Mouse (Mus musculus): ENCODE measurements at regions not wholly inside any gene's neighbourhood (a gene's known extent, or its start where the extent isn't known, plus 50 kb on each side); places are given as distances from the start of the nearest gene placed in this dataset.

- in situ Hi-C loops (cut with MboI, MseI): no loop called here
Observed at GRCm38 (mm10) chr4:31609559-31609958, 354.3 kb upstream of the Map3k7 start.

GRCm38 (mm10) chr4:31612147-31612824, 351.6 kb upstream of the Map3k7 start:
- in situ Hi-C loops (cut with MboI, MseI): no loop called here

DNA sequence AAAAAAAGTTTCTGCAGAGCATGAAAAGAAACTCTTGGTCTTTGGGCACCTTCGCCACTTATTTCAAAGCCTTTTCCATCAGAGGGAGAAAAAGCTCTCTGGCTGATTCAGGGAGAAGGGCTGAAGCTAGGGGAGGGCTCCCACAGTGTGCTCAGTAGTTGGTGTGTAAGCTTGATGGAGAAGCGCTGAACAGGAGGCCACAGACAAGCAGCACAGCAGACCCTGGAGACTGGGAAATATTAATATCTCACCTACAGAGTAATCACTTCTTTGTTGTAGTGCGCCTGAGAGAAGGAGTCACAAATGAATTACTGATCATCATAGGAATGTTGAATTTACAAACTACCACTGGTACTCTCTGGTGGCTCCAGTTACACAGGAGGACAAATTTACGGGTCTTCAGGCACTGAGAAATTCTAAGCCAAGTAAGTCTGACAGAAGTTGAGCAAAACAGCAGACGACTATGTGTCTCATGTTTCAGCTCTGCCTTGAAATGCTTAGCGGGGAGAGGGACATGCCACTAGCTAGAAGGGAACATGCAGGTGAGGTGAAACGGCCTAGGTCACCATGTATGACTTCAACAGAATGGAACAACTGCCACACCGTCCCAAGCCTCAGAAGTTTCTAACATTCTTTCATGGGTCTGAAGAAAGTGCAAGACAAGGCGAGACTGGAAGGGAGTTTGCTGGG, 350.9 kb upstream of the Map3k7 start:
- in situ Hi-C loops (cut with MboI, MseI): no loop called here

DNA sequence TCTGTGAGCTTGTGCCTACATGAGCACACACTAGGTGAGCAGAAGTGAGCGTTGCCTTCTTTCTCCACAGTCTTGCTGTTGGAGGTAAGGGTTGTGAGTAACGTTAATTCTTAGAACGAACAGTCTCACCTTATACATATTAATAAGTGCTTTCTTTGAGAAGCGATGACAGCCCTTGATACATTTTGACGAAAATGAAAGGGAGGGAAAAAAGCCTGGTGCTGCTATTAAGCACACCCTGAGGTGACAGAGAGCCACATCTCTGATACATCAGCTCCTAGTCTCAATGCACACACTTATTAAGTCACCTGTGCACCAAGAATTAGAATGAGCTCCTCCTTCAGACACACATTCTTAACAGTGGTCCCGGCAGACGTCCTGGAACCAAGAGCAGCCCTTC, 346.3 kb upstream of the Map3k7 start:
- in situ Hi-C loops (cut with MboI, MseI): no loop called here

DNA sequence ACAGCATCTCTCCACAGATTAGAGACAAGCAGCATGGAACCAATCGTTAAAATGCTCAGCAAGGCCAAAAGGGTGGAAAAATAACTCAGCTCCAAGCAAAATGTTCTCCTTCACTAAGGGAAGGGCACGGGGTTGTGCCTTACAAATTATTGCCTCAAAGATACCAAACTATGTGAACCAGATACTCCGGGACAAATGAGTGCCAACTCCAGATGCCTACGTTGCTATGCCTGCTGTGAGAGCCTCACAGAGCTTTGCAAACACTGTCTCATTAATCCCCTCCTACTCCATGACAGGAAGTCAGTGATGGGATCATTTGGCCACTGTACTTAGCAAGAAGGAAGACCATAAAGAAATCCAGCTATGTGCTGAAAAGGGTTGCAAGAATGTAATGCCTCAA, 345.9 kb upstream of the Map3k7 start:
- in situ Hi-C loops (cut with MboI, MseI): no loop called here

DNA sequence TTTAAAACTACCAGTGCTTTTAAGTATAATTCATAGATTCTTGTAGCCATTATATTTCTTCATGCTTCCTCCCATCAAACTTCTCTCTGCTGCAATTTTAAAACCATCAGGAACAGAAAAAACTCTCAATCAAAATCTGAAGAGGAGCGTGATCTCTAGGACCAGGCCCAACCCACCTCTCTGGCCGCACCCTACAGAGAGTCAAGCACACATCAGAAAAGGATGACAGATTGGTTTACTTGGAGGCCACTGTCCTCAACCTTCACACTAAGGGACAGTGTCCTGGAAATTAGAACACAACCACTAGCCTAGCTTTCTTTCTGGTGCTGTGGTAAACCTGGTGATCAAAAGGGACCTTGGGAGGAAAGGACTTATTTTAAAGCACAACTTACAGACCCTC, 342.7 kb upstream of the Map3k7 start:
- in situ Hi-C loops (cut with MboI, MseI): no loop called here

GRCm38 (mm10) chr4:31627053-31627452, 336.8 kb upstream of the Map3k7 start:
- in situ Hi-C loops (cut with MboI, MseI): no loop called here

DNA sequence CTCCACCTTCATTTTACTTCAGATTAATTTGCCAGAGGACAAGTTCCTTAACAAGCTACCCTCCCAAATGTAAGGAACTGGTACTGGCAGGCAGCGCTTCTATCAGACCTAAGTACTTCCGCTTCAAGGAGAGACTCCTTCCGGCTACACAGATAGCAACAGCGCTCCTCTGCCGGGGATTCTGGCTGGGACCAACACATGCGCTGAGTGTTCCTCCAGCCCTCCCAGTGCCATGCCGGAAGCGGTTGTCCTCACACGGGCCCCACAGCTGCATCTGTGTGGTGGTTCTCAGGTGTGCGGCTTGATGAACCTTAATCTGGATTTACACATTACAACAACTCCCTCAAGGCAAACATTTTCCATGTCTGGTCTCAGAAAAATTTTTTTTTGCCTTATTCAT, 336.1 kb upstream of the Map3k7 start:
- in situ Hi-C loops (cut with MboI, MseI): no loop called here

GRCm38 (mm10) chr4:31638564-31638963, 325.3 kb upstream of the Map3k7 start:
- in situ Hi-C loops (cut with MboI, MseI): no loop called here

DNA sequence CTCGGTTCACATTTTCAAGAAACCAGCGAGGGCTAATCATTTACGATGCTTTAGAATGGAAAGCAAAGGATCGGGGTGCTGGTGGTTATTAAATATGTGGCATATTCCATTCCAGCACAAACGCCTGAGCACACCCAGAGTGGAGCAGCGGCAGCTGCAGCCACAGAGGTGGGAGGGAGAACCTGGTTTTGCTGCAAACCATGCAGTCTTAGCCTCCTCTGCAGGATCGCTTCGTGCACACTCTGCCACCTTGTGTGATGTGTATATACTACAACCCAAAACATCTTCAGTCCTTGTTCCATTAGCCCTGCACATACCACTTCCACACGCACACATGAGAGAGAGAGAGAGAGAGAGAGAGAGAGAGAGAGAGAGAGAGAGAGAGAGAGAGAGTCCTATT, 321.7 kb upstream of the Map3k7 start:
- in situ Hi-C loops (cut with MboI, MseI): no loop called here

DNA sequence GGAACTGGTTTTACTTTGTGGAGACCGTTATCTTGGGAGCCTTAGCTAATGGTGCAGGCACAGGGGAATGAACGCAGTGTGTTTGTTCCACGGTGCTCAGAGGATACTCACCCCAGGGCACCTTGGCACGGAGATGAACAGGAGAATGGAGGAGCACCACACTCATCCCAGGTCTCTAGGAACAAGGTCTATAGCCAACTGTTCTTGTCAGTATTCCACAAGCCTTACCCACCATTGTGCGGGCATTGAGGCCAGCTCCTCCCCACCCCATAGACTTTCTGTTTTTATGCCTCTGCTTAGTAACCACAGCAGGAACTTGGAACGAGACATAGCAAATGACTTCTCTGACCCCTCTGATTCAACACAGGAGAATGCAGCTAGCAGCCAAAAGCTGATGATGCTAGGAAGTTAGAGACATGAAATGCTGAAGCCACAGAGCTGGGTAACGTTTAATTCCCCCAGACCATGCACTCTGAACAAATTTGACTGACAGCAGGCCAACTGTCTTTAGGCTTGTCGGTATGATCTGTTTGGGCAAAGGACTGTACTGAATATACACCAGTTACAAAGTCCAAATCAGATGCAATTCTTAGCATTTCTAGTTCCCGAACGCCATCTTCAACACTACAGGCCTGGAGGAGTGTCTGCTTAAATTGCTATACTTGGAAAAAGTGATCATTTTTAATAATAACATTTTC, 321.2 kb upstream of the Map3k7 start:
- in situ Hi-C loops (cut with MboI, MseI): no loop called here

DNA sequence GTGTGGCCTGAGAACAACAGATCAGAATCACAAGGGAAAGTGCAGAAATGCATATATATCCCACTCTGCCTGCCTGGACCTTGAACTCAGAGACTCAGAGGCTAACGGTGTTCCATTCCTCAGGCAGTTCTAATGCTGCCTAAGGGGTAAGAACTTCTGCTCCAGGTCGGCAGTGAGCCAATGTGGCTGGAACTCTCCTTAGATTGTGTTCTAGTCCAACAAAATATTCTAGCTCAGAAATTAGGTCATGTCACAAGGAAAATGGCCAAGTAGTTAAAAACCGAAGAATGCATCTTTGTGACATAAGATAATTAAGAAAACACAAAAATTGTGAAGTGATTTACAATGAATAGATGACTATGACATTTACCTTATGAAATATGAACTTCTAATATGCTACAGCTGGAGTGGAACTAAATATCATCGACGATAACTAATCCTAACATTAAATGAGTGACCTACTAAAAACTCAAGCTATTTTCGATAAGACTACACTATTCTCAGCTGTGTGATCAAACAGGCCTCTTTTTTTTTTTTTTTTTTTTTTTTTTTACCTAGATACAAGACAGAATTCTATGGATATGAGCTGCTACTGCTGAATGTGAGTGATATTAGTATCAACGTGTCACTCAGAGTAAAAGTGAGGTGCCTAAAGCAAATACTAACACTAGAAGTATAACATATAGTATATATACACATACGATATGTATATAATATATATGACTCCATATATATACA, 315.1 kb upstream of the Map3k7 start:
- in situ Hi-C loops (cut with MboI, MseI): no loop called here

GRCm38 (mm10) chr4:31655364-31656106, 308.4 kb upstream of the Map3k7 start:
- in situ Hi-C loops (cut with MboI, MseI): no loop called here

- in situ Hi-C loops (cut with MboI, MseI): no loop called here
Observed at GRCm38 (mm10) chr4:31656111-31656510, 307.8 kb upstream of the Map3k7 start.

DNA sequence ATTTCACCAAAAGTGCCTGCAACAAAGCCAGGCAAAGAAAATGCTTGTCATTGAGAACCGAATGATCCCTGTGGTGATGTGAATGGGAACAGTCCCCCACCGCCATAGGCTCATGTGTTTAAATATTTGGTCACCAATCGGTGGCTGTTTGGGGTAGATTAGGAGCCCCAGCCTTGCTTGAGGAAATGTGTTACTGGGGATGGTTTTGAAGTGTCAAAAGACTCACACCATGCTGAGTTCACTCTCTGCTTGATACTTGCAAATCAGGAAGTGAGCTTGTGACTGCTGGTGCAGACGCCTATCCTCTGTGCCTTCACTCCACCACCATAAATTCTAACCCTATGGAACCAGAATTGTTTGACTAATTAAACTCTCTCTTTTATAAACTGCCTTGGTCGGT, 305.1 kb upstream of the Map3k7 start:
- in situ Hi-C loops (cut with MboI, MseI): no loop called here

- in situ Hi-C loops (cut with MboI, MseI): no loop called here
Observed at GRCm38 (mm10) chr4:31660896-31661295, 303.0 kb upstream of the Map3k7 start.

GRCm38 (mm10) chr4:31671530-31672170, 292.2 kb upstream of the Map3k7 start:
- in situ Hi-C loops (cut with MboI, MseI): no loop called here

GRCm38 (mm10) chr4:31672171-31672841, 291.6 kb upstream of the Map3k7 start:
- in situ Hi-C loops (cut with MboI, MseI): no loop called here

- in situ Hi-C loops (cut with MboI, MseI): no loop called here
Observed at GRCm38 (mm10) chr4:31672842-31673171, 291.1 kb upstream of the Map3k7 start.

DNA sequence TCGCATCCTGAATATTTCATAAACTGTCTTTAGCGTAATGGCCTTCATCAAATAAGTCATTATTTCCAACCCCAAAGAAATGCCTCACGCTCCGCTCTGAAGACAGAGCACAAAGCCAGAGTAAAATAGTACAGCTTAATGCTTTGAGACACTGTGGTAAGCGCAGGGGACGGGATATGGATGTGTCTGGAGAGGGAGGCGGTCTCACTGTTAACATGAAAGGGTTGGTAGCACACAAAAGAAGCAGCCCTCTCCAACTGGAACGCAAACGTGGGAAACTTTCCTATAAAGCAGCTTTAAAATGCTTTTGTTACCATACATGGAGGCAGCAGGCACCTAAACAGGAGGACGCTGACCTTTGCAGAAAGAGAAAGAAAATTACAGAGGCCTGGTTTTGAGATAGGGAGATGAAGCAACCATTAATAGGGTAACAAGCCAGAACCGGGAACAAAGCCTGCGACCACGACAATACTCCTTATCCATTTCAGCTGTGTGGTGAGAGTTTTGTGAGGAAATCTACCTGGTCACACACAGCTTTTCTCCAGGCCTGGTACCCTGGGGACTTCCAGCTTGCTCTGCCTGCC, 284.8 kb upstream of the Map3k7 start:
- in situ Hi-C loops (cut with MboI, MseI): no loop called here
